Mouse (Mus musculus) small intestine, adult 2 months (tissue): ENCODE results near the gene Ski. TPM values are rescaled to one million over a fixed set of nuclear protein-coding genes. Genes with fewer than 3 reads are reported as not detected.

Experiments
- H3K27ac ChIP-seq: fragments of 200-500 bp; 2 replicates; pipeline ENCODE4 v1.5.1; 2012; ENCODE audit warnings: low read depth, low read length, control low read depth, inconsistent platforms; ENCODE audit not compliant: insufficient read depth
- H3K27me3 ChIP-seq: fragments of 200-500 bp; 2 replicates; pipeline ENCODE4 v1.6.1; 2012; ENCODE audit warnings: mild to moderate bottlenecking, moderate library complexity, low read length, inconsistent platforms; ENCODE audit not compliant: control insufficient read depth, insufficient read depth
- H3K36me3 ChIP-seq: fragments of 200-500 bp; 2 replicates; pipeline ENCODE4 v1.6.1; 2012; ENCODE audit warnings: mild to moderate bottlenecking, low read length, control low read depth, inconsistent platforms; ENCODE audit not compliant: control insufficient read depth, insufficient read depth
- H3K4me1 ChIP-seq: fragments of 200-500 bp; 2 replicates; pipeline ENCODE4 v1.6.1; 2012; ENCODE audit warnings: low read length, inconsistent platforms, mixed read lengths; ENCODE audit not compliant: control insufficient read depth, insufficient read depth, insufficient read length
- H3K4me3 ChIP-seq: fragments of 200-500 bp; 2 replicates; pipeline ENCODE4 v1.5.1; 2012; ENCODE audit warnings: low read depth, mild to moderate bottlenecking, control low read depth, inconsistent platforms, low read length, moderate library complexity
- CTCF ChIP-seq: fragments of 200-500 bp; IDR thresholded peaks from 2 replicates; pipeline ENCODE4 v1.5.1; 2012; ENCODE audit warnings: low read depth, mild to moderate bottlenecking, control low read depth, inconsistent platforms, low read length, moderate library complexity, mixed read lengths; ENCODE audit not compliant: insufficient replicate concordance, insufficient read length; ENCODE audit errors: extremely low read depth
- POLR2A ChIP-seq: fragments of 200-500 bp; IDR thresholded peaks from 2 replicates; pipeline ENCODE4 v1.6.1; 2012; ENCODE audit warnings: low read depth, mild to moderate bottlenecking, control low read depth, inconsistent platforms, low read length, moderate library complexity
- WGBS: fragments of 180-500 bp; shearing (Covaris S2); methylation state at CpG from one replicate; pipeline ENCODE4 v1.1.7; 2018; 5-methylcytosine and 5-hydroxymethylcytosine counted together
- polyA plus RNA-seq: library from polyadenylated mRNA; depleted of rRNA; stranded (reverse); fragments of >200 nt; gene quantifications from 2 replicates; pipeline ENCODE4 v1.2.3, GENCODE M21; 2012

The Ski gene
- polyA plus RNA-seq, 1 experiment, result 48.0 TPM

DNA sequence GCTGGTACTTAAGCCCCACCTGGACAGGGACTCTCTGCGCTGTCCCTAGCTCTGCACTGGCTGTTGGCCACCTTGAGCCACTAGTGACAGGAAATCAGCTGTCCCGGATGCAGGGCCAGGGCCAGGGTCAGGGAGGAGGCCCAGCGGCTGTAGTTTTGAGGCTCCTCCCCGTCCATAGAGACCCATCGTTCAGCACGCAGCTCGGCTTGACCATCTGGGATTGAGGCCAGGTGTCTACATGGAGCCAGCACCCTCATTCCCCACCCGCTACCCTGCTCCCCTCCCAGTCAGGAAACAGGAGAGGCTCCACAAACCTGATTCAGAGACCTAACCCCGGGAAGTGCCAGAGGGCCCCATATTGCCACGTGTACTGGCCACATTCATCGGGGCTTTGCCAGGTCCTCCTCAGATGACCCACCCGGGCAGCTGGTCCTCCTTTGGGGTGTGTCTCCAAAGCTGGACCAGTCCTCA is 81.6 kb downstream of the Ski start:
- no peak overlapping the region for H3K4me3 ChIP-seq
- WGBS, result 54% methylated on average over 12 of the region's 12 CpGs
- no peak; the same call in 1 of the 2 replicates for TF ChIP-seq CTCF
- TF ChIP-seq POLR2A, result no peak
- no peaks in the 10 kb centered on the region for H3K27me3 ChIP-seq
- peaks cover 6% of the 10 kb centered on the region; the same call in 1 of the 2 replicates for H3K4me1 ChIP-seq
- H3K27ac ChIP-seq, result no peak overlapping the region
- H3K36me3 ChIP-seq, result no peaks in the 10 kb centered on the region

DNA sequence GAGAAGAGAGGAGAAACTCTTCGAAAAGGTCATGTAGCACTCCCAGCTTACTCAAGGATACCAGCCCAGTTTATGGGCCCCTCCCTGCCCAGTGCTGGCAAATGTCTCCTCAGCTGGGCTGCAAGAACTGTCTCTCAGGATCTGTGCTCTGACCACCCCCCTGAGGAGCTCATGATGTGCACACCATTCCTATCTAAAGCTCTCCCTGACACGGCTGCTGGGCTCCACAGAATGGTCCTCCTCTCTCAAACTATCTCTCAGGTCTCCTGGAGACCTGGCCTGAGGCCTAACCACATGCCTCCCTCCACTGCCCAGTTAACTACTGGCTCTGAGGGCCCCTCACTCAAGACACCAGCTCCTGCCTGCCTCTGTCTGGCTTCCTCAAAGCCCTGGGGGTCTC is 82.2 kb downstream of the Ski start:
- Histone ChIP-seq H3K27ac (no peak overlapping the region), H3K4me1 (peaks cover 6% of the 10 kb centered on the region; the same call in 1 of the 2 replicates), H3K4me3 (no peak overlapping the region), H3K36me3 (no peaks in the 10 kb centered on the region), H3K27me3 (no peaks in the 10 kb centered on the region)
- WGBS, result 79% methylated on average over 2 of the region's 2 CpGs
- TF ChIP-seq POLR2A (no peak), CTCF (no peak)

DNA sequence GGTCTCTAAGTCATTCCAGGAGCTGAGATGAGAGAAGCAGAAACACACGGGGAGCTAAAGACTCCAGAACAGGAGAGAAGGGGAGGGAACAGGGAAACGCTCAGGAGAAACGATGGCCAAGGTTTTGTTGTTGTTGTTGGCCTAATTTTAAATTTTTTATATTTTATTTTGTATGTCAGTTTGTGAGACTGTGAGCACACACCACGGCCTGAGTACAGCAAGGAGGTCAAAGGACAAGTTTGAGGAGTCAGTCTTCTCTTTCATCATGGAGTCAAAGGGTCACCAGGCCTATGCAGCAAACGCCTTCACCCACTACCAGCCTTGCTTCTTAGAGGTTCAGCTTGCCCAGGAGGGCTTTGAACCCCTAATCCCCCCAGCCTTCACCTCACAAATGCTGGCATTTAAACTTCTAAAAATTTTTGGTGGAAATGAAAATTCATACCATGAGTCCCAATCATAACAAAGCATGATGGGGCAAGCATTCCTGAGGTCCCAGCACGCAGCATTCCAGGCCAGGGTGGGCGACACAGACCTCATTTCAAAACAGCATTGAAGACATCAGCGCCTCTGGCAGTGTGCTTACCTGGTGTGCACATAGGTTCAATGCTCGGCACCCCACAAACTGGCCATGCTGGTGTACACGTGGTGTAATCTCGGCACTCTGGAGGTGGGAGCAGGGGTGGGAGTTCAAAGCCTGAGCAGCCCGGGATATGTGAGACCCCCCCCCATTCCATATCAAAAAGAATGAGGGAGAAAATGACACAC is 82.9 kb downstream of the Ski start:
- Histone ChIP-seq H3K27me3 (no peaks in the 10 kb centered on the region), H3K27ac (no peak overlapping the region), H3K4me3 (no peak overlapping the region), H3K36me3 (no peaks in the 10 kb centered on the region), H3K4me1 (peaks cover 6% of the 10 kb centered on the region; the same call in 1 of the 2 replicates)
- WGBS, result 80% methylated on average over 12 of the region's 12 CpGs
- TF ChIP-seq CTCF (no peak), POLR2A (no peak)

DNA sequence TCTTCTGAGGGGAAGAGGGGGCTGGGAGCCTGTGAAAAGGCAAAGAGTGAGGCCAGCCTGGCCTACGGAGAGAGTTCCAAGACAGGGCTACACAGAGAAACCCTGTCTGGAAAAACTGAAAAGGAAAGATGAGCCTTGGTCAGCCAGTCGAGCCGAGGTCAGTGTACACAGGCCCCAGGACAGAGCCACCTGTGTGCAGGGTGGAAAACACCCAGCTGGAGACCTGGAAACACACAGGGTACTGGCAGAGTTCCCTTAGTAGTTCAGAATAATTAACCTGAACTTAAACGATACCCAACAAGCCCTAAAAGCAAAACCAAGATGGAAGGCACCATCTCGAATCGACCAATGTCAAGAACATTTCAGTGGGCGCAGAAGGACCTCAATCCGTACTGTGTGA is 83.9 kb downstream of the Ski start:
- TF ChIP-seq CTCF (no peak), POLR2A (no peak)
- Histone ChIP-seq H3K4me1 (peaks cover 6% of the 10 kb centered on the region; the same call in 1 of the 2 replicates), H3K4me3 (no peak overlapping the region), H3K27ac (no peak overlapping the region), H3K36me3 (no peaks in the 10 kb centered on the region), H3K27me3 (no peaks in the 10 kb centered on the region)
- WGBS, result 80% methylated on average over 8 of the region's 8 CpGs

DNA sequence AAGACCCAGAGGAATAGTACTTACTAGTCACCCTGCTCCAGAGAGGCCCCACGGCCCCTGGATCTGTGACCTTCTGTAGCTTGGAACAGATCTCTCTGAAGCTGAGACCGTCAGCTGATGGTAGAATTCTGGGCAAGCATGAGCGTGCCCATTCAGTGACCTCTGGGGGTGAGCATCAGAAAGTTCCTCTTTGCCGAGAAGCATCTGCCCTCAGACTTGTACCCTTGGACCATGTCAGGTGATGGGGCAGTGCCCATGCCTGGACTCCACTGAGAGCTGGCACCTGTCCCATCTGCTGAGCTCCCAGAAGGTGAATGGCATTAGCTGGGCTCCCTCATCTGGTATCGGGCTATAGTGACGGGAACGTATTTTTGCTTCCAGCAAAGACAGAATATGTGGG is 84.5 kb downstream of the Ski start:
- no peak overlapping the region for H3K27ac ChIP-seq
- 74% methylated on average over 7 of the region's 7 CpGs for WGBS
- TF ChIP-seq CTCF (no peak), POLR2A (no peak)

DNA sequence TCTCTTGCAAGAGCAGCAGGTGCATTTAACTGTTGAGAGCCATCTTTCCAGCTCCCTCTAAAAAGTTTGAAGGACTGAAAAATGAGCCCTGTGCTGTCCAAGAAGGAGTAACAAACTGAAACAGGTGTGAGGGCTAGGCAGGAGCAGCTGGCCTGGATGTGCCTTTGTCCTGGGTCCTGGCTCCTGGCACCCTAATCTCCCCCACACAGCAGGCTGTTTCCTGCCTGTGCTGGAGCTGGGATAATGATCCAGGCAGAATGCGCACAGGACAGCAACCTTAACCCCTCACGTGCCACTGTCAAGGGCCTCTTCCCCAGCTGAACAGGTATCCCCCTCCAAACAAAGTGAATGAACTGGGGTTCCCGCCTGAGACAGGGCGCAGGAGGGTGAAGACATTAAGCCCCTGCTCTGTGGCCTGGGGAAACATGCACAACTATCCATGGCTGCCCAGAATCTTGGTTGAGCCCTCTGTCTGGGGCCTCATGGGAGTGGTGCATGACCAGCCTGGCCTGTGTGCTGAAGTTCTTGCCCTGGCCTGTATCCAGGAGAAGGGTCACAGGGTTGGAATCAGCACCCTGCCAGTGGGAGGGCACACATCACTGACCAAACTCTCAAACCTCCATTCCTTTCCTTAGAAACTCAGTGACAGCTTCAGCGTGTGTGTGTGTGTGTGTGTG is 86.3 kb downstream of the Ski start:
- WGBS, result 84% methylated on average over 5 of the region's 5 CpGs
- Histone ChIP-seq H3K4me3 (no peak overlapping the region), H3K4me1 (peaks cover 3% of the 10 kb centered on the region; the same call in 1 of the 2 replicates), H3K36me3 (no peaks in the 10 kb centered on the region), H3K27me3 (no peaks in the 10 kb centered on the region), H3K27ac (no peak overlapping the region)
- TF ChIP-seq POLR2A, result no peak
- no peak for TF ChIP-seq CTCF

More for the DNA sequence above, 84.5 kb downstream of the Ski start:
- H3K4me1 ChIP-seq, result peaks cover 3% of the 10 kb centered on the region; the same call in 1 of the 2 replicates
- no peaks in the 10 kb centered on the region for H3K36me3 ChIP-seq
- H3K4me3 ChIP-seq, result no peak overlapping the region
- H3K27me3 ChIP-seq, result no peaks in the 10 kb centered on the region

DNA sequence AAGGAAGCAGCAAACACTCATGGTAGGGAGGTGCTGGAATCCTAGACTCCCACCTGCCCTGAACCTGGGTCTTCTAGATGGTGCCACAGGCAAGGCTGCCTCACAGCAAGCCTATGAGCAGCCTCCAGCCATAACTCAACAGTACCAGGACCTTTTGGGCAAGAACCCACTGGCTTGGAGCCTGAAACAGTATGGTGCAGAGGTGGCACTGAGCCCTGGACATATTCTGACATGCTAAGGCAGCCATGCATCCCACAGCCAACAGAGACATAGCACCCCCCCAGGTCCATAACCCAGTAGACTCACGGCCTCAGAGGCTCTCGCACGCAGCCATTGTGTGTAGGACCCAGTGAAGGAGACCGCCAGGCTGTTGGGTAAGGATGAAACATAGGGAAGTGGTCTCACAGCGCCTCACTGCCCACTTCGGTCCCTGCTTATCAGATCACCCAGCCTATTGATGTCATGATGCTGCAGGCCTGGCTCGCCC is 87.7 kb downstream of the Ski start:
- no peak for TF ChIP-seq CTCF
- no peak for TF ChIP-seq POLR2A
- H3K27me3 ChIP-seq, result no peaks in the 10 kb centered on the region
- H3K4me1 ChIP-seq, result no peaks in the 10 kb centered on the region
- H3K27ac ChIP-seq, result no peak overlapping the region
- WGBS, result 96% methylated on average over 7 of the region's 7 CpGs
- H3K4me3 ChIP-seq, result no peak overlapping the region
- H3K36me3 ChIP-seq, result no peaks in the 10 kb centered on the region
